Mouse (Mus musculus) G1E (cell line): ENCODE data around the gene Naa38. TPM values are rescaled to one million over a fixed set of nuclear protein-coding genes. Genes with fewer than 3 reads are reported as not detected.

Source experiments
- ATAC-seq: 2 replicates; pipeline ENCODE4 v1.8.0; 2016; ENCODE audit warnings: mild to moderate bottlenecking; ENCODE audit not compliant: insufficient number of reproducible peaks, poor library complexity, low FRiP score, severe bottlenecking; ENCODE audit errors: extremely low read depth
- DNase-seq: peaks from one replicate; pipeline ENCODE4 v3.0.0; 2012; ENCODE audit warnings: low spot score
- H3K27me3 ChIP-seq: 2 replicates; pipeline ENCODE4 v1.6.1; 2012; ENCODE audit warnings: mild to moderate bottlenecking, low read length, inconsistent platforms; ENCODE audit not compliant: insufficient read depth
- H3K36me3 ChIP-seq: replicated peaks from 2 replicates; pipeline ENCODE3; 2012; ENCODE audit warnings: mild to moderate bottlenecking, inconsistent platforms
- H3K4me1 ChIP-seq: 2 replicates; pipeline ENCODE4 v1.6.1; 2012; ENCODE audit warnings: low read depth, low read length, inconsistent platforms, mixed read lengths; ENCODE audit not compliant: insufficient read depth
- H3K4me3 ChIP-seq: 2 replicates; pipeline ENCODE4 v1.5.1; 2012; ENCODE audit warnings: low read depth, mild to moderate bottlenecking, inconsistent platforms, low read length, moderate library complexity, mixed read lengths
- H3K9me3 ChIP-seq: replicated peaks from 2 replicates; pipeline ENCODE4 v1.6.1; 2012; ENCODE audit warnings: inconsistent platforms
- CTCF ChIP-seq: IDR thresholded peaks from 2 replicates; pipeline ENCODE4 v1.5.1; 2012; ENCODE audit warnings: low read depth, low read length, inconsistent platforms, mixed read lengths
- GATA1 ChIP-seq: IDR thresholded peaks from 2 replicates; pipeline ENCODE4 v1.6.1; 2012; ENCODE audit warnings: borderline replicate concordance, low read length, inconsistent platforms, mixed read lengths
- GATA2 ChIP-seq: IDR thresholded peaks from 2 replicates; pipeline ENCODE4 v1.6.1; 2012; ENCODE audit warnings: low read depth, low read length, inconsistent platforms, borderline replicate concordance
- POLR2AphosphoS5 ChIP-seq: IDR thresholded peaks from 2 replicates; pipeline ENCODE4 v1.6.1; 2012; ENCODE audit warnings: low read depth, low read length, inconsistent platforms; ENCODE audit not compliant: insufficient replicate concordance
- TAL1 ChIP-seq: conservative IDR thresholded peaks from 2 replicates; pipeline ENCODE4 v1.6.1; 2012; ENCODE audit warnings: low read depth, low read length, inconsistent platforms, mixed read lengths
- polyA plus RNA-seq: library from polyadenylated mRNA; stranded (reverse); fragments of >175 nt; gene quantifications from 2 replicates; pipeline ENCODE4 v1.2.3, GENCODE M21; 2012
- total RNA-seq, 2 experiments: library from RNA; stranded (forward) in 1 of 2; stranded (reverse) in 1 of 2; fragments of 200-1000 nt in 1 of 2; fragments of >200 nt in 1 of 2; fragmentation: Nextera tagmentation in 1 of 2; gene quantifications; 2 replicates each; pipeline ENCODE4 v1.2.3; 2014 to 2017

Naa38 gene
- total and polyA plus RNA-seq, 3 experiments, result 98.4 to 171 (median 107) TPM

DNA sequence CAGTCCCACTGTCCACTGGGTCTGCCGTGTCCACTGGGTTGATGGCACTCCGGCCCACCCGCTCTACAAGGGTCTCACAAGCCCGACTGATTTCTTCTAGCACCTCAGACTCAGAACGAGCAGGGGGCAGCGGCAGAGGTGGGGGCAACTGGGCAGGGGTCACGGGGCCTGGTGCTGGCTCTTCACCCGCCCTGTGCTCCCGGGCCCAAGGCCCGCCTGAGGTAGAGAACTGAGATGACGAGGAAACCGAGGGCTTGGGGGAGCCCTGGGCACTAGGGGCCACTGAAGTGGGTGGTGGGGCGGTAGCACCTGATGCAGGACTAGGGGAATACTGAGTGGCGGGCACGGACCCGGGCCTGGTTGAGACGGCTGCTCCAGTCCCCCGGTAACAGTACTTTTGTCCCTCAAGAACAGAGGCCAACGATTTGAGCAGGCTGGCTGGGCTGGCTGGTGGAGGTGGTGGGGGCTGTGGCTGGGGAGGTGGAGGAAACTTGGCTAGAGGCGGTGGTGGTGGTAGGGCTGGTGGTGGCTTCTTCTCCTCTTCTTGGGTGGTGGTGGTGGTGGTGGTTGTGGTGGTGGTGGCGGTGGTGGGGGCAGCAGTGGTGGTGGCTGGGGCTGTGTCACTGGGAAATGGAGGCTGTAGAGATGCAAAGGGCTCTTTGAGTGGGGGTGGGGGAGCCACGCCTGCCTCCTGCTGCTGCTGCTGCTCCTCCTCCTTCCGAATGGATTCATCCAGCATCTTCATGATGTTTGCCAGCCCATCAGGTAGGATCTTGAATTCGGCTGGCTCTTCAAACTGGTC, 9.5 kb downstream of the Naa38 start:
- ATAC-seq (no peak), DNase-seq (no peak)
- Histone ChIP-seq H3K9me3 (peaks cover 7% of the 10 kb centered on the region), H3K27me3 (no peaks in the 10 kb centered on the region), H3K4me1 (peaks cover 70% of the 10 kb centered on the region), H3K4me3 (no peak overlapping the region; the same call in 1 of the 2 replicates), H3K36me3 (peaks cover 86% of the 10 kb centered on the region)
- no peak for TF ChIP-seq GATA2
- no peak for TF ChIP-seq POLR2AphosphoS5
- TF ChIP-seq GATA1, result no peak
- TF ChIP-seq CTCF, result no peak
- TF ChIP-seq TAL1, result no peak

- DNase-seq (no peak), ATAC-seq (no peak)
- Histone ChIP-seq H3K4me1 (peaks cover 72% of the 10 kb centered on the region), H3K36me3 (peaks cover 78% of the 10 kb centered on the region), H3K9me3 (peaks cover 5% of the 10 kb centered on the region; the same call in 1 of the 2 replicates), H3K4me3 (no peak overlapping the region), H3K27me3 (no peaks in the 10 kb centered on the region)
- no peak for TF ChIP-seq GATA1
- no peak for TF ChIP-seq POLR2AphosphoS5
- no peak for TF ChIP-seq CTCF
- TF ChIP-seq TAL1, result no peak
- TF ChIP-seq GATA2, result no peak
Measured at GRCm38 (mm10) chr11:69405397-69406200, 10.3 kb downstream of the Naa38 start.

DNA sequence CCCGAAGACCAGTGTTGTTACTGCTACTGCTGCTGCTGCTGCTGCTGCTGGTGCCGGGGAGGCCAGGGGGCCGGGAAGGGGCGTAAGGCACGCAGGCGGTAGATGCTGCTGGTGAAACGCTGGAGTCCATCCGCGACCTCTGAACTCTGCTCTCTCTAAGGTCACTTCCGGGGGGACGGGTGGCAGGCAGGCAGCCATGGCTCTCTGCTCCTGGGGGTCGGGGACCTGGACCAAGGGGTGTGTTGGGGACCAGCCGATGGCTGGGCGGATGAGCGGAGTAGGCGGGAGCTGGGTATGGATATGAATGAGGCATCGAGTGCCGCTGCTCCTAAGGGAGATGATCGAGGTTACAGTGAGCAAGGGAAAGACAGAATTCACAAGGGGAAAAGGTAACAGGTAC, 11.0 kb downstream of the Naa38 start:
- DNase-seq (no peak), ATAC-seq (no peak)
- TF ChIP-seq CTCF (no peak), GATA2 (no peak), POLR2AphosphoS5 (no peak), GATA1 (no peak), TAL1 (no peak)
- H3K27me3 ChIP-seq, result no peaks in the 10 kb centered on the region
- peaks cover 3% of the 10 kb centered on the region; the same call in 1 of the 2 replicates for H3K9me3 ChIP-seq
- no peak overlapping the region for H3K4me3 ChIP-seq
- peaks cover 72% of the 10 kb centered on the region for H3K36me3 ChIP-seq
- H3K4me1 ChIP-seq, result peaks cover 70% of the 10 kb centered on the region

- peaks cover 71% of the 10 kb centered on the region for H3K36me3 ChIP-seq
- no peak overlapping the region; the same call in 1 of the 2 replicates for H3K4me3 ChIP-seq
- H3K27me3 ChIP-seq, result no peaks in the 10 kb centered on the region
- peaks cover 66% of the 10 kb centered on the region for H3K4me1 ChIP-seq
- H3K9me3 ChIP-seq, result no peaks in the 10 kb centered on the region
- TF ChIP-seq POLR2AphosphoS5, result no peak
- DNase-seq (no peak), ATAC-seq (no peak)
Measured at GRCm38 (mm10) chr11:69406867-69407723, 11.8 kb downstream of the Naa38 start.

GRCm38 (mm10) chr11:69407724-69408004, 12.4 kb downstream of the Naa38 start:
- no peaks in the 10 kb centered on the region for H3K27me3 ChIP-seq
- DNase-seq (no peak), ATAC-seq (no peak)
- H3K9me3 ChIP-seq, result no peaks in the 10 kb centered on the region
- TF ChIP-seq GATA1 (no peak), CTCF (no peak), POLR2AphosphoS5 (no peak), TAL1 (no peak), GATA2 (no peak)
- H3K4me1 ChIP-seq, result peaks cover 70% of the 10 kb centered on the region
- H3K36me3 ChIP-seq, result peaks cover 72% of the 10 kb centered on the region
- H3K4me3 ChIP-seq, result peak overlapping the region; percentile 82; the same call in 1 of the 2 replicates

DNA sequence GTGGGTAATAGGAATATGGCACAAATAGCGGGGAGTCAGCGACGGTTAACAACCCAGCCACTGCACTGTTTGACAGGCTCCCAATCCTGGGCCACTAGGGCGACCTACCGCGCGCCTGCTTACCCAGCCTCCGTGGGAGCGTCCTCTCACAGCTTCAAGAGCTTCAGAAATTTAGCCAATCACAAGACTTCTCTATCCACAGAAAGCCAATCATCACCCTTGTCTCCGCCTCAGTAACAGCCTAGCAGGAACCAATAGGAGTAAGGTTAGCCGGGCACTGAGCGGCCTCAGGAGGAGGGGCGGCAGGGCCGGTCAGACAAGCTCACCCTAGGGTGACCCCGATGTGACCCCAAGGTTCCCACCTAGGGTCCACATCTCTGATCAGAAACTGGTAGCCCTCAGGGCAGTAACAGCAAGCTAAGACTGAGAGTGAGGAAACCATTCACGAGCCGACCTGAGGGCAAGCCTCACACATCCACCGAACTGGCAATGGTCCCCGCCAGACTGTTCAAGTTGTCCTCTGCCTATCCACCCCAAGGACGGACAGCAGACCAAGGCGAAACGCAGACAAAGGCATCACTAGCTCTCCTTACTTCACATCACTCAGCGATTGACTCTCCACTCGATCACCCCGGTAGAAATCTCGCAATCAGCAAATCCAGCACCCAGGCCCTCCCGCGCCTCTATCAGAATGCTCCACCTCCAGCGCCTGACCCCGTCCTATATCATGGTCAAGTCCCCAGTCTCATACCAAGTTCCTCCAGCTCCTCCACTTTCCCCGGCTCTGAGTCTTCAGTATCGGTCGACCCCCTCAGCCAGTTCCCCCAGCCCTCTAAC, 13.5 kb downstream of the Naa38 start:
- H3K27me3 ChIP-seq, result no peaks in the 10 kb centered on the region
- peaks cover 77% of the 10 kb centered on the region for H3K4me1 ChIP-seq
- DNase-seq (peak; percentile 97), ATAC-seq (peak; percentile 65)
- TF ChIP-seq GATA2 (0 out of 2 replicates have a peak, but pooled peaks have one; percentile 15), CTCF (no peak)
- no peaks in the 10 kb centered on the region for H3K9me3 ChIP-seq
- peaks cover 72% of the 10 kb centered on the region for H3K36me3 ChIP-seq
- H3K4me3 ChIP-seq, result peak overlapping the region; percentile 82
